In the genomic region with DNA sequence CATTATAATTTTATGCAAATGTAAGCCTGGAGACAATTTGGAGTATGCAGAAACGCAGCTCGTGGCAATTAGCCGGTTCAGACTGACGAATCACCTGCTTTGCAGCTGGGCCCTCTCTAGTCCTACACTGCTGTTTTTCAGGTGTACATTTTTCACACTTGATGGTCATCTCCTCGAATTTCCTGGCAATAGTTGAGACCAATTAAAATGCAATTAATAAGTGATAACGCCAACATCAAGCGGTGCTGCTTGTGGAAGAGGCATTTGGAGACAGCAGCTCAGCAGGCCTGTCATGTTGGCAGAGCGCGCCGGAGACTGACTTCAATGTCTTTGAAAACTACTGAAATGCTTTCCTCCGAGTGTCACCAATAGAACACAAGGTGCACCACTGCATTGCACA, we compare ENCODE assay signal across 23 mouse cellular contexts.
"Had no signal": no experiment of that assay in that cellular context is flagged by ENCODE, and none has a peak within 500 bp of the region (broad histone marks: within the 10 kb centered on the region; RNA-seq: fewer than 3 reads in every experiment).

No protein-coding gene starts in this region.

- ATAC-seq: liver, embryonic 12.5 days had no signal

- DNase-seq: kidney, postnatal 25 days; layer of hippocampus, adult 9-11 months; liver; lung, adult 18-20 months; lung, postnatal 10 days; lung, postnatal 36 days; midbrain, embryonic 14.5 days; retina, postnatal 1 day; right cerebral cortex, postnatal 25 days; spleen, adult 18-20 months; thymus, postnatal 25 days had no signal

- H3K4me3 ChIP-seq: layer of hippocampus, adult 2 months; limb, embryonic 10.5 days; limb, embryonic 13.5 days; liver, embryonic 12.5 days; liver, embryonic 15.5 days; lung, embryonic 15.5 days; megakaryocyte, embryonic 14.5 days; neural tube, embryonic 12.5 days; neural tube, embryonic 15.5 days; stomach, embryonic 15.5 days had no signal

- H3K4me1 ChIP-seq: limb, embryonic 10.5 days; limb, embryonic 13.5 days; liver, embryonic 12.5 days; liver, embryonic 15.5 days; lung, embryonic 15.5 days; megakaryocyte, embryonic 14.5 days; neural tube, embryonic 12.5 days; neural tube, embryonic 15.5 days; stomach, embryonic 15.5 days had no signal

- H3K9me3 ChIP-seq: limb, embryonic 10.5 days; limb, embryonic 13.5 days; liver, embryonic 12.5 days; liver, embryonic 15.5 days; lung, embryonic 15.5 days; neural tube, embryonic 12.5 days; neural tube, embryonic 15.5 days; stomach, embryonic 15.5 days had no signal

- H3K27me3 ChIP-seq: limb, embryonic 13.5 days; liver, embryonic 12.5 days; liver, embryonic 15.5 days; lung, embryonic 15.5 days; neural tube, embryonic 12.5 days; neural tube, embryonic 15.5 days; stomach, embryonic 15.5 days had no signal

- H3K36me3 ChIP-seq: limb, embryonic 10.5 days; limb, embryonic 13.5 days; liver, embryonic 12.5 days; liver, embryonic 15.5 days; lung, embryonic 15.5 days; neural tube, embryonic 12.5 days; neural tube, embryonic 15.5 days; stomach, embryonic 15.5 days had no signal

- H3K9ac ChIP-seq: limb, embryonic 13.5 days; liver, embryonic 12.5 days; liver, embryonic 15.5 days; lung, embryonic 15.5 days; neural tube, embryonic 12.5 days; neural tube, embryonic 15.5 days; stomach, embryonic 15.5 days had no signal

- H3K4me2 ChIP-seq: limb, embryonic 13.5 days; liver, embryonic 12.5 days; liver, embryonic 15.5 days; lung, embryonic 15.5 days; midbrain, embryonic 11.5 days; neural tube, embryonic 12.5 days; neural tube, embryonic 15.5 days; stomach, embryonic 15.5 days had no signal

- H3K27ac ChIP-seq: kidney, postnatal 0 days; layer of hippocampus, adult 2 months; limb, embryonic 10.5 days; limb, embryonic 13.5 days; liver, embryonic 12.5 days; liver, embryonic 15.5 days; lung, embryonic 15.5 days; neural tube, embryonic 12.5 days; neural tube, embryonic 15.5 days; stomach, embryonic 15.5 days had no signal
